Mouse (Mus musculus): ENCODE data around the gene Uck2.

DNA sequence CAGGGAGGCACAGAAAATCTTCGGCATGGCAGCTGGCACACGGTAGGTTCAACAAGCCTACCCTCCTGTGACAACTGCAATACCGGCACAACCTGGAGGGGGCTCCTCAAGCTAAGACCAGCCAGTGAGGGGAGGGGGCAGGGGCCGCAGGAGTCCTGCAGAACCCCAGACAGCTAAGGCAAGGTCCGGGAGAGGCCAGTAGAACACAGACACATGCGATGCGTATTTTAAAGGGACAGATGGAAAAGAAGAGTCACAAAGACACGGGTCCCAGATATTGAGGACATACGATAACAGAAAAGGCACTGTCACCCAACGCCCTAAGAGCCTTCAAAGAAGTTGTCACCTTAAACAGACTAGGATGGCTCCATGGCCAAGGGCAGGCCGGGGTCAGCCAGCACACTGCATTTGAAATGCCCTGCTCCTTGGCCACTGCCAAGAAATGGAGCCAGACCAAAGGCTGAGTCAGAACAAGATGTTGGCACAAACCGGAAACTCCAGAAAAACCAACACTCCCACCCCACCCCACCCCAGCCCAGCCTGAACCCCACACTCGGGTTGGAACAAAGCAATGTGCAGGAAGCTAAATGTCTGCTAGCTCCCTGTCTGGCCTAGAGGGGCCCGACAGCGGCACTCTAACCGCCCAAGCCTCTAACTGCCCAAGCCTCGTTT is 53.4 kb downstream of the Uck2 start:
- TF ChIP-seq EP300 (IDR thresholded peaks at IDR 0.05; ENCODE audit: low read depth), result no peak
- TF ChIP-seq CTCF (IDR thresholded peaks at IDR 0.05; ENCODE audit: low read depth), result 0 out of 2 replicates have a peak, but pooled peaks have one; percentile 18

Data from liver, embryonic 14.5 days (tissue).